Mouse (Mus musculus) liver, embryonic 13.5 days (tissue): ENCODE results near the gene Nxn. TPM values are rescaled to one million over a fixed set of nuclear protein-coding genes. Genes with fewer than 3 reads are reported as not detected.
A peak's percentile ranks its signal among the peaks of the same experiment; 100 is the strongest.

Experiments used
- ATAC-seq: fragments of 200-750 bp; cut with Nextera tagmentation; 2 replicates; pipeline ENCODE4 v1.8.0; 2017; ENCODE audit warnings: low read depth, mild to moderate bottlenecking, moderate number of reproducible peaks, moderate library complexity
- DNase-seq: peaks from one replicate; pipeline ENCODE4 v3.0.0; 2022
- H3K27ac ChIP-seq: fragments of 300-500 bp; sonication (generic); 2 replicates; pipeline ENCODE4 v1.5.1; 2015; ENCODE audit warnings: moderate library complexity, mild to moderate bottlenecking, inconsistent platforms
- H3K27me3 ChIP-seq: fragments of 300-500 bp; sonication (generic); 2 replicates; pipeline ENCODE4 v1.6.1; 2015; ENCODE audit warnings: mild to moderate bottlenecking, inconsistent platforms
- H3K36me3 ChIP-seq: fragments of 300-500 bp; sonication (generic); 2 replicates; pipeline ENCODE4 v1.6.1; 2015; ENCODE audit warnings: mild to moderate bottlenecking, inconsistent platforms
- H3K4me1 ChIP-seq: fragments of 300-500 bp; sonication (generic); replicated peaks from 2 replicates; pipeline ENCODE4 v1.6.1; 2015; ENCODE audit warnings: inconsistent platforms
- H3K4me2 ChIP-seq: fragments of 300-500 bp; sonication (generic); 2 replicates; pipeline ENCODE4 v1.6.1; 2015; ENCODE audit warnings: inconsistent platforms, mild to moderate bottlenecking, moderate library complexity
- H3K4me3 ChIP-seq: fragments of 300-500 bp; sonication (generic); replicated peaks from 2 replicates; pipeline ENCODE4 v1.5.1; 2015; ENCODE audit warnings: mild to moderate bottlenecking, inconsistent platforms
- H3K9ac ChIP-seq: fragments of 300-500 bp; sonication (generic); 2 replicates; pipeline ENCODE4 v1.6.1; 2015; ENCODE audit warnings: mild to moderate bottlenecking, inconsistent platforms
- H3K9me3 ChIP-seq: fragments of 300-500 bp; sonication (generic); replicated peaks from 2 replicates; pipeline ENCODE4 v1.6.1; 2016; ENCODE audit warnings: inconsistent platforms
- WGBS: fragments of 180-500 bp; shearing (Covaris S2); methylation state at CpG from one replicate; pipeline ENCODE4 v1.1.7; 2015; ENCODE audit not compliant: insufficient replicate concordance; 5-methylcytosine and 5-hydroxymethylcytosine counted together
- polyA plus RNA-seq: library from polyadenylated mRNA; unstranded; fragments of >200 nt; fragmentation: Nextera tagmentation; extraction: Ambion mirVana; gene quantifications from 2 replicates; pipeline ENCODE4 v1.2.1, GENCODE M21; 2015

The Nxn gene
- polyA plus RNA-seq, 1 experiment from 2014 or later, result 3.2 TPM

- H3K9ac ChIP-seq, result no peak overlapping the region
- no peak overlapping the region for H3K4me2 ChIP-seq
- ATAC-seq, result no peak
- DNase-seq, result no peak
- no peak overlapping the region for H3K27ac ChIP-seq
- no peak overlapping the region for H3K4me3 ChIP-seq
- H3K36me3 ChIP-seq, result no peaks in the 10 kb centered on the region
- no peaks in the 10 kb centered on the region for H3K9me3 ChIP-seq
- 64% methylated on average over 15 of the region's 15 CpGs for WGBS
- H3K4me1 ChIP-seq, result peaks cover 8% of the 10 kb centered on the region
- H3K27me3 ChIP-seq, result no peaks in the 10 kb centered on the region
Observed at GRCm38 (mm10) chr11:76381201-76381885, 17.6 kb downstream of the Nxn start.

GRCm38 (mm10) chr11:76379921-76380544 lies 18.9 kb downstream of the Nxn start:
- Histone ChIP-seq H3K4me1 (peaks cover 8% of the 10 kb centered on the region), H3K36me3 (no peaks in the 10 kb centered on the region), H3K27me3 (no peaks in the 10 kb centered on the region), H3K9me3 (no peaks in the 10 kb centered on the region), H3K4me3 (no peak overlapping the region), H3K9ac (no peak overlapping the region), H3K27ac (no peak overlapping the region), H3K4me2 (no peak overlapping the region)
- 51% methylated on average over 11 of the region's 11 CpGs for WGBS
- ATAC-seq, result no peak
- DNase-seq, result no peak

GRCm38 (mm10) chr11:76376425-76376824 lies 22.5 kb downstream of the Nxn start:
- WGBS, result 57% methylated on average over 3 of the region's 3 CpGs
- no peak overlapping the region for H3K4me2 ChIP-seq
- H3K4me1 ChIP-seq, result peaks cover 8% of the 10 kb centered on the region
- ATAC-seq (no peak), DNase-seq (no peak)
- H3K36me3 ChIP-seq, result no peaks in the 10 kb centered on the region
- H3K4me3 ChIP-seq, result no peak overlapping the region
- no peaks in the 10 kb centered on the region for H3K9me3 ChIP-seq
- no peaks in the 10 kb centered on the region for H3K27me3 ChIP-seq
- no peak overlapping the region for H3K9ac ChIP-seq
- no peak overlapping the region for H3K27ac ChIP-seq

DNA sequence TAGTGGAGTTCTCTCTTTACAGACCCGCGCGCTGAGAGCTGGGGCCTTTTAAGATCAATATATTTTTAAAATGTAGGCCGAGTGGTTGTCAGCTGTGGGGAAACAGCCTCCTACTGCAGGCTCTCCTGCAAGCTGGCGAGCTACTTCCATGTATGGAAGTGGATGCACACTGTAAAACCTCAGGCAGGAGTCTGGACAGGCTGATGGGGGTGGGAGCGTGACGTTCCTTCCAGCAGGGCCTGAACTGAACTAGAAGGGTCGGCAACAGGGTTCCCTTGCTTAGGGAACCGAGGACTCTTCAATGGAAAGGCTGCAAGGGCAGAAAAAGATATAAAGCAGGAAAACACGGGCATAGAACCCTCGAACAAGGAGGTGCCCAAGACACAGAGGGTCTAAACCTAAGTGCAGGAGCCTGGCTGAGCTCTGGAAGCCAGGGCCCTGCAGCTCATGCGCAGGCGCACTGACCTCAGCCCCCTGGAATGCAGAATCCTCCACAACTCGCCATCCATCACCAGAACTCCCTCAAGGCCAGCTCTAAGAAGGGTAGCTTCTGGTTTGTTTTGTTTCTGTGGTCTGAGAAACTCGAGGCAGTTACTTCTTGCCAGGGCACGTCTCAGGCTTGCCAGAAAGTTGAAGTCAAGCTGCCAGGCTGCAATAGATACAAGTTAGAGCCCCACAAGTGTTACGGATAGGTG lies 24.3 kb downstream of the Nxn start:
- Histone ChIP-seq H3K4me3 (no peak overlapping the region), H3K27ac (peak overlapping the region; percentile 41; the same call in 1 of the 2 replicates), H3K27me3 (no peaks in the 10 kb centered on the region), H3K4me1 (no peaks in the 10 kb centered on the region; the same call in 1 of the 2 replicates), H3K36me3 (no peaks in the 10 kb centered on the region), H3K9me3 (no peaks in the 10 kb centered on the region), H3K4me2 (no peak overlapping the region), H3K9ac (no peak overlapping the region)
- 61% methylated on average over 17 of the region's 17 CpGs for WGBS
- ATAC-seq (no peak), DNase-seq (no peak)

GRCm38 (mm10) chr11:76372534-76372933 lies 26.4 kb downstream of the Nxn start:
- Histone ChIP-seq H3K27me3 (no peaks in the 10 kb centered on the region), H3K4me2 (no peak overlapping the region), H3K27ac (no peak overlapping the region), H3K9me3 (no peaks in the 10 kb centered on the region), H3K4me1 (no peaks in the 10 kb centered on the region), H3K36me3 (no peaks in the 10 kb centered on the region), H3K4me3 (no peak overlapping the region), H3K9ac (no peak overlapping the region)
- ATAC-seq, result no peak
- 36% methylated on average over 6 of the region's 6 CpGs for WGBS
- no peak for DNase-seq

DNA sequence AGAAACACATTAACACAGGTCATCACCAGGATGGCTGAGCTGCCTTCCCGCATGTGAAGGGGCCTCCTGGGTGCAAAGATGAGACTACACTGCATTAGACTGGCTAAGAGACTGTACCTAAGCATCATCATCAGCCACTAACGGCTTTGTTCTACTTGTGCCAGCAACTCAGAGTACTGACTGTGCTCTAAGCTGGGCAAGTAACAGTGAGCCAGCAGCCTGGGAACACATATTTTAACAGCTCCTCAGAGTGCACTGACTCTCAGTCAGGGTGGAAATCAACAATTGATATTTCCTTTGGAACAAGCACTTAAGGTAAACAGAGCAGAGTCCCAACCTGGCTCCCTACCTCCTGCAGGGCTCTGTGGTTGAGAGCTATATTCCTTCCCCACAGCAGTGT lies 26.8 kb downstream of the Nxn start:
- Histone ChIP-seq H3K9me3 (no peaks in the 10 kb centered on the region), H3K27me3 (no peaks in the 10 kb centered on the region), H3K4me2 (no peak overlapping the region), H3K4me3 (no peak overlapping the region), H3K4me1 (no peaks in the 10 kb centered on the region), H3K27ac (no peak overlapping the region), H3K9ac (no peak overlapping the region), H3K36me3 (no peaks in the 10 kb centered on the region)
- no peak for ATAC-seq
- DNase-seq, result no peak
- WGBS, result 64% methylated on average over 2 of the region's 2 CpGs

GRCm38 (mm10) chr11:76370491-76370890 lies 28.4 kb downstream of the Nxn start:
- H3K27me3 ChIP-seq, result no peaks in the 10 kb centered on the region
- H3K4me2 ChIP-seq, result no peak overlapping the region
- no peaks in the 10 kb centered on the region for H3K4me1 ChIP-seq
- no peak overlapping the region for H3K4me3 ChIP-seq
- DNase-seq (no peak), ATAC-seq (no peak)
- H3K36me3 ChIP-seq, result no peaks in the 10 kb centered on the region
- no peak overlapping the region for H3K9ac ChIP-seq
- H3K9me3 ChIP-seq, result no peaks in the 10 kb centered on the region
- H3K27ac ChIP-seq, result no peak overlapping the region

- Histone ChIP-seq H3K4me3 (no peak overlapping the region), H3K4me1 (no peaks in the 10 kb centered on the region), H3K4me2 (no peak overlapping the region), H3K36me3 (no peaks in the 10 kb centered on the region), H3K9ac (no peak overlapping the region), H3K27ac (no peak overlapping the region), H3K9me3 (no peaks in the 10 kb centered on the region), H3K27me3 (no peaks in the 10 kb centered on the region)
- no peak for DNase-seq
- no peak for ATAC-seq
- WGBS, result 61% methylated on average over 15 of the region's 15 CpGs
Observed at GRCm38 (mm10) chr11:76366720-76367119, 32.2 kb downstream of the Nxn start.

GRCm38 (mm10) chr11:76364038-76364437 lies 34.9 kb downstream of the Nxn start:
- Histone ChIP-seq H3K9me3 (no peaks in the 10 kb centered on the region), H3K4me3 (no peak overlapping the region), H3K9ac (no peak overlapping the region), H3K36me3 (no peaks in the 10 kb centered on the region), H3K27me3 (no peaks in the 10 kb centered on the region), H3K4me2 (no peak overlapping the region), H3K4me1 (no peaks in the 10 kb centered on the region), H3K27ac (no peak overlapping the region)
- ATAC-seq, result no peak
- no peak for DNase-seq
- 67% methylated on average over 5 of the region's 5 CpGs for WGBS

DNA sequence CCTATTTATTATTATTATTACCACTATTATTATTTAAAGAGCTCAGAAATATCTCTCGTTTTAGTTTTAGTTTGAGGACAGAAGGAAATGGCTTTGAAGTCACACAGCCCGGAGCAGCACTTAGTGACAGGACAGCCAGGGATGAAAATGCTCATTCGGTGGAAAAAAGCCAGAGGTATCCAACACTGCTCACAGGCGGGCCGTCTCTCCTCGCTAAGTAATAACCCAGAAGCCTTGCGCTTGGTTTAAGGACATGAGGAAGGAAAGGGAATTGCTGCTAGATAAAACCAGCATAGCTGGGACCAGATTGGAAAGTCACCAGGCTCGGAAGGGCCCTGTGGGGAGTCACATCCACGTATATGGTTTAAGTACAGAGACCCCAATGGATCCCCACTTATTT lies 35.3 kb downstream of the Nxn start:
- Histone ChIP-seq H3K4me3 (no peak overlapping the region), H3K36me3 (no peaks in the 10 kb centered on the region), H3K4me2 (no peak overlapping the region), H3K27ac (no peak overlapping the region), H3K9ac (no peak overlapping the region), H3K4me1 (no peaks in the 10 kb centered on the region), H3K9me3 (no peaks in the 10 kb centered on the region), H3K27me3 (no peaks in the 10 kb centered on the region)
- DNase-seq (no peak), ATAC-seq (no peak)
- WGBS, result 59% methylated on average over 9 of the region's 9 CpGs

- DNase-seq, result no peak
Observed at GRCm38 (mm10) chr11:76363178-76363577, 35.8 kb downstream of the Nxn start.

GRCm38 (mm10) chr11:76361422-76361821 lies 37.5 kb downstream of the Nxn start:
- 54% methylated on average over 4 of the region's 4 CpGs for whole genome bisulfite sequencing

More at GRCm38 (mm10) chr11:76363178-76363577, 35.8 kb downstream of the Nxn start:
- Histone ChIP-seq H3K4me3 (no peak overlapping the region), H3K4me1 (no peaks in the 10 kb centered on the region), H3K36me3 (no peaks in the 10 kb centered on the region), H3K27me3 (no peaks in the 10 kb centered on the region), H3K9me3 (no peaks in the 10 kb centered on the region), H3K9ac (no peak overlapping the region), H3K4me2 (no peak overlapping the region), H3K27ac (no peak overlapping the region)
- WGBS, result 60% methylated on average over 6 of the region's 6 CpGs
- no peak for ATAC-seq

More at GRCm38 (mm10) chr11:76361422-76361821, 37.5 kb downstream of the Nxn start:
- H3K9ac ChIP-seq, result no peak overlapping the region
- DNase-seq (no peak), ATAC-seq (no peak)
- no peaks in the 10 kb centered on the region for H3K27me3 ChIP-seq
- H3K4me2 ChIP-seq, result no peak overlapping the region
- H3K9me3 ChIP-seq, result no peaks in the 10 kb centered on the region
- no peaks in the 10 kb centered on the region for H3K4me1 ChIP-seq
- H3K36me3 ChIP-seq, result no peaks in the 10 kb centered on the region
- H3K27ac ChIP-seq, result no peak overlapping the region
- H3K4me3 ChIP-seq, result no peak overlapping the region
